Mouse (Mus musculus) hindbrain, embryonic 10.5 days (tissue): ENCODE measurements around the gene Gcfc2. TPM values are rescaled to one million over a fixed set of nuclear protein-coding genes. Genes with fewer than 3 reads are reported as not detected.

Experiments
- DNase-seq: peaks from one replicate; pipeline ENCODE4 v3.0.0-alpha.2; 2017; ENCODE audit warnings: low spot score
- H3K27ac ChIP-seq: fragments of 300-500 bp; sonication (generic); 2 replicates; pipeline ENCODE4 v1.5.1; 2016; ENCODE audit warnings: mild to moderate bottlenecking, moderate library complexity
- H3K27me3 ChIP-seq: fragments of 300-500 bp; sonication (generic); 2 replicates; pipeline ENCODE4 v1.6.1; 2016; ENCODE audit warnings: mild to moderate bottlenecking; ENCODE audit not compliant: poor library complexity, insufficient read depth, severe bottlenecking
- H3K36me3 ChIP-seq: fragments of 300-500 bp; sonication (generic); 2 replicates; pipeline ENCODE4 v1.6.1; 2016; ENCODE audit warnings: mild to moderate bottlenecking, moderate library complexity
- H3K4me1 ChIP-seq: fragments of 300-500 bp; sonication (generic); replicated peaks from 2 replicates; pipeline ENCODE4 v1.6.1; 2016; ENCODE audit warnings: mild to moderate bottlenecking
- H3K4me3 ChIP-seq: fragments of 300-500 bp; sonication (generic); 2 replicates; pipeline ENCODE4 v1.5.1; 2016; ENCODE audit warnings: mild to moderate bottlenecking, moderate library complexity
- H3K9me3 ChIP-seq: fragments of 300-500 bp; sonication (generic); 2 replicates; pipeline ENCODE4 v1.6.1; 2016; ENCODE audit warnings: mild to moderate bottlenecking, moderate library complexity
- WGBS: fragments of 180-500 bp; shearing (Covaris S2); methylation state at CpG from one replicate; pipeline ENCODE4 v1.1.7; 2016; 5-methylcytosine and 5-hydroxymethylcytosine counted together
- polyA plus RNA-seq: library from polyadenylated mRNA; unstranded; fragments of >200 nt; fragmentation: Nextera tagmentation; extraction: Ambion mirVana; gene quantifications from 2 replicates; pipeline ENCODE4 v1.2.1, GENCODE M21; 2016

The Gcfc2 gene
- polyA plus RNA-seq, 1 experiment from 2014 or later, result 8.6 TPM

DNA sequence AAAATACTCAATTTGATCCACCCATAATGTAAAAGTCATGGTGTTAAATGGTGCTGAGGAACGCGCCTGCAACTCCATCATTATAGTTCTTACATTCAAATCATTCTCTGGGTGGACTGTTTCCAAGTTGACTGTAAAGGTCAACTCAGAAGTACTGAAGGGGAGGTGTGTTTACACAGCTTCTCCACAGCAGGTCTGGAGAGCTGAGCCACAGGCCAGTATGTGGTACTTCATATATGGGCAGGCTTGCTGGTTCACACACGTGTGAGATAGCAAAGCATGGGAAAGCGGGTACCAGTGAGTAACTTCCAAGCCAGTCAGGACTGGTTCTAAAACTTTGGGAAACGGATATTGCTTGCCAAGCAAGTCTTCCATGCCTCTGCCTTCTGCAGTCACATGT lies 31.7 kb downstream of the Gcfc2 start:
- no peaks in the 10 kb centered on the region for H3K27me3 ChIP-seq
- no peaks in the 10 kb centered on the region for H3K4me1 ChIP-seq
- H3K9me3 ChIP-seq, result 0 out of 2 replicates have a peak, but pooled peaks cover 6% of the 10 kb centered on the region
- H3K36me3 ChIP-seq, result peaks cover 100% of the 10 kb centered on the region
- DNase-seq, result no peak
- WGBS, result 93% methylated on average over 5 of the region's 5 CpGs
- no peak overlapping the region for H3K27ac ChIP-seq
- H3K4me3 ChIP-seq, result no peak overlapping the region

DNA sequence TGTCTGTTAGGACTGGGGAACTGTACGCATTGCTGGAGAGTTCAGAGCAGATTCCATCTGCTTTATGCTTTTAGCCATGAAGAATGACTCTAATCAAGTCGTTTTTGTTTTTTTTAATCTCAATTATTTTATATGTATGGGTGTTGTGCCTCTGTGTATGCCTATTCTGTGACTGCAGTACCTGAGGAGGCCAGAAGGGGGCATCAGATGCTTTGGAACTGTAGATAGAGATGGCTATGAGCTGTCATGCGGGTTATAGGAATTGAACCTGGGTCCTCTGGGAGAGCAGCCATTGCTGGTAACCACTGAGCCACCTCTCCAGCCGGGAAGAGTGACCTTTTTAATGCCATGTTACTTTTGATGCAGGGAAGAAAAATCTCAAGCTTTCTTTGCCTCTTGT lies 32.9 kb downstream of the Gcfc2 start:
- Histone ChIP-seq H3K36me3 (peaks cover 100% of the 10 kb centered on the region), H3K4me3 (no peak overlapping the region), H3K9me3 (0 out of 2 replicates have a peak, but pooled peaks cover 6% of the 10 kb centered on the region), H3K4me1 (no peaks in the 10 kb centered on the region), H3K27me3 (no peaks in the 10 kb centered on the region), H3K27ac (no peak overlapping the region)
- 88% methylated on average over 4 of the region's 4 CpGs for WGBS
- no peak for DNase-seq

DNA sequence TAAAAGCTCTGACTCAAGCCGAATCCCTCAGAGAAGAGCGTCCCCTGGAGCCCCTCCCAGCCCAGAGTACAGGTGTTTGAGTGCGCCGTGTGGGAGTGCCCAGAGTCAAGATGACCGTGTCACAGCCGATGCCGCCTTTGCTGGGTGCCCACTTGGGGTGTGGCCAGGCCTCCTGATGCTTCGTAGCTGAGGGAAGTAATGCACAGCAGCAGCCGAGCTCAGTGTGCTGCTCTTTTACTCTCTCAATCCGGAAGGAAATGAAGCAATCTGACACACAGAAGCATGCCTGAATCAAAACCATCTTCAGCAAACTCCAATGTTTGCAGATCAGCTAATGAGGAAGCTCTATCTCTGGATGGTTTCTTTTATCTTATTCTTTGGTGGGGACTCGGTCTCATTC lies 34.5 kb downstream of the Gcfc2 start:
- Histone ChIP-seq H3K36me3 (peaks cover 100% of the 10 kb centered on the region), H3K27ac (no peak overlapping the region), H3K4me3 (no peak overlapping the region), H3K9me3 (0 out of 2 replicates have a peak, but pooled peaks cover 6% of the 10 kb centered on the region), H3K4me1 (no peaks in the 10 kb centered on the region), H3K27me3 (no peaks in the 10 kb centered on the region)
- DNase-seq, result no peak
- WGBS, result 93% methylated on average over 11 of the region's 11 CpGs

DNA sequence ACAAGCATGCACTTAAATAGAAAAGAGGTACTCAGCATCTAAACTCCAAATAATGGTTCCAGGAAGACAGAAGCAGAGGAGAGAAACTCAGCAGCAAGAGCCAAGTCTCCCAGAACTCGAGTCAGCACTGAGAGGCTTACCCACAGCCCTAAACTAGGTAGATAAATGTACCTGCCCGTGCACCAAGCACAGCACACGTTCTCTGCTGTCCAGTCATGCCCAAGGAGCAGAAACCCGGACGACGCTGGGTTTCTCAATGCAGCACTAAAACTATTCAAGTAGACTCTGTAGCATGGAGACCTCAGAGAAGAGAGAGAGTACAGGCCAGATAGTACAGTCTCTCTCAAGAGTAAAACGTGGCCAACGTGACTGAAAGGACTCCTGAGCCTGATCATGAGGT lies 36.4 kb downstream of the Gcfc2 start:
- Histone ChIP-seq H3K27me3 (no peaks in the 10 kb centered on the region), H3K36me3 (peaks cover 91% of the 10 kb centered on the region), H3K4me1 (peaks cover 6% of the 10 kb centered on the region), H3K4me3 (no peak overlapping the region), H3K27ac (no peak overlapping the region), H3K9me3 (0 out of 2 replicates have a peak, but pooled peaks cover 6% of the 10 kb centered on the region)
- DNase-seq, result no peak
- WGBS, result 92% methylated on average over 8 of the region's 8 CpGs

DNA sequence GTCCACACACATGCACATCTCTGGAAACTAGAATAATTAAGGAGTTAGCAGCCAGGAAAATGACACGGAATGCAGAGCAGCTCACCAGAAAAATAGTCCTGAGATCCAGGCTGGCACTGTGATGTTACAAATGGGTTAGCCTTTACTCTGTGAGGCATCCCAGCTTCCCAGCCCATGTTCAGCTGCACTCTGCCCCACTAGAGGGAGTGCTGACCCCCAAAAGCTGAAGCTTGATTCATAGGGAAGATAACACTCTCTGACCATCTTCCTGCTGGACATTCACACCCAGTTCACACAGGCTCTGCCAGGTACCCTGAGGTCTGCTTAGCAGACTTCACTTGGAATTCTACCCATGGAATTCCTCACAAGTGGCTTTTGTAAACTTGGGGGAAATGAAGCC lies 36.8 kb downstream of the Gcfc2 start:
- no peak for DNase-seq
- peaks cover 87% of the 10 kb centered on the region for H3K36me3 ChIP-seq
- H3K4me3 ChIP-seq, result no peak overlapping the region
- H3K4me1 ChIP-seq, result peaks cover 10% of the 10 kb centered on the region
- H3K27me3 ChIP-seq, result no peaks in the 10 kb centered on the region
- H3K27ac ChIP-seq, result no peak overlapping the region
- WGBS, result 94% methylated on average over 1 of the region's 1 CpGs
- H3K9me3 ChIP-seq, result 0 out of 2 replicates have a peak, but pooled peaks cover 6% of the 10 kb centered on the region

DNA sequence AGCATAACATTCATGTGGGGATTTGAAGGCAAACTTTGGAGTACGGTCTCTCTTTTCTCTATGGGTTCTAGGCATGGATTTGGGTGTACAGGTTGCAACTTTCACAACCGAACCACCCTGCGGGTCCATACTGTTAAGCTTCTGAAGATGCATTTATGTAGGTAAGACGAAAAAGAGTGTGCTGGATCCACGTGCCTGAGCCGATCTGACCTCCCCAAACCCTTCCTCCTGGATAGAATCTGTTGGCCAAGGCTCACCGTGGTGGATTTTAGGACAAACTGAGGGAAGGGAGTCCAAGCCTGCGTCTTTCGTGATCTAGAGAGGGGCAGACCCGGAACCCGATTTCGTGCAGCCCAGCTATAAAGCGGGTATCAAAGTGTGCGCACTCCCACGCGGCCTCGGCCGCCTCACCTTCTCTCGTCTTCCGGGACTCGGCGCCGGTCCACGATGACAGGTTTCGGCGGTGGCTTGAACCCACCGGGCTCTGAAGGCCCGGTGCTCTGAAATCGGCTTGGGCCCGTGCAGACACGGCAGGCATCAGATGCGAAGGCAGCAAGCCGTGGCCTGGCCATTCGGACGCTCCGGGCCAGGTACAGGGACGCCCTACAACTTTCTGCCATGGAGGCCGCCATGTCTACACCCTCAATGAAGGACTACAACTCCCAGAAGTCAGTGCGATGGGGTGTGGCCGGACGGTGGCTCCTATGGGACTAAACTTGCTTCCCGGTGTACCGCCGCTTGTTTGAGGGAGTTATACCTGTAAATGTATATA lies 42.0 kb downstream of the Gcfc2 start, which contains the start of gene Mrpl19:
TSS of gene Mrpl19 (minus strand) at position 663 of the 772 bp plus-strand sequence.
- peak; percentile 89 for DNase-seq
- peaks cover 35% of the 10 kb centered on the region for H3K36me3 ChIP-seq
- H3K4me3 ChIP-seq, result peak within 1 kb of the TSS; percentile 88
- H3K9me3 ChIP-seq, result no peaks in the 10 kb centered on the region
- H3K27me3 ChIP-seq, result no peaks in the 10 kb centered on the region
- under 1% methylated on average over 44 of the region's 44 CpGs for WGBS
- peak within 1 kb of the TSS; percentile 88 for H3K27ac ChIP-seq
- H3K4me1 ChIP-seq, result peaks cover 10% of the 10 kb centered on the region

DNA sequence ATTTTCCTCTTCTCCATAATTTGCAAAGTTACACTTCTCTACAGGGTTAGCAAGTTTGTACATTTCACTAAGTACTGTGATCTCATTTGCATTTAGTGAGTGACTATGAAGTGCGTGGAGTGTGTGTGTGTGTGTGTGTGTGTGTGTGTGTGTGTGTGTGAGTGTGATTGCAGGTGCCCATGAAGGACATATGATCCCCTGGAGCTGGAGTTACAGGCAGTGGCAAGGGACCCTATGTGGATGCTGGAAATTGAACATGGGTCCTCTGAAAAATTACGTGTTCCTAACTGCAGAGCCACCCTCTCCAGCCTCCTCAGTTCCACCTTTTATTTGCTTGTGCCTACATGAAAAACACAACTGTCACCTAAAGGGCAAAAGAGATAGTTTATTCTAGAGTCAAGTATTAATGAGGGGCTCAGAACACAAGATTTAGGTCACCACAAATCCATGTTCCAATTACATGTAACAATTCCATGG lies 42.6 kb downstream of the Gcfc2 start:
- Histone ChIP-seq H3K9me3 (no peaks in the 10 kb centered on the region), H3K4me1 (peaks cover 10% of the 10 kb centered on the region), H3K27me3 (no peaks in the 10 kb centered on the region), H3K4me3 (peak overlapping the region; percentile 88), H3K36me3 (peaks cover 29% of the 10 kb centered on the region), H3K27ac (peak overlapping the region; percentile 88)
- 53% methylated on average over 2 of the region's 2 CpGs for WGBS
- no peak for DNase-seq

DNA sequence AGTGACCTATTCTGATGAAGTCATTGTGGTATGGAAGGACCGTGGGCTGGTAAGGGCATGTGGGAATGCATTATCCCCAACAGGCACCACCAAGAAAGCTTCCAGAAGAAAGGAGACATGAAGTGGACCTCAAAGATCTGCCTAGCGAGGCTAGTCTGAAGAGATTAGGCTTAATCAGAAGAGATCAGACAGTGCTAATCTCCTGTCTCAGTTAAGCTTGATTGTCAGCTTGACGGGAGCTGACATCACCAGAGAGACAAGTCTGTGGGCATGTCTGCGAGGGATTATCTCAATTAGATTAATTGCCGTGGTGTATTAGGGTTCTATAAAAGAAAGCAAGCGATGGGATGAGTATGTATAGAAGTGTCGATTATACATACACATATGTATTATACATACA lies 47.7 kb downstream of the Gcfc2 start:
- no peak for DNase-seq
- Histone ChIP-seq H3K27me3 (no peaks in the 10 kb centered on the region), H3K4me3 (no peak overlapping the region), H3K27ac (no peak overlapping the region), H3K4me1 (no peaks in the 10 kb centered on the region), H3K9me3 (no peaks in the 10 kb centered on the region), H3K36me3 (no peaks in the 10 kb centered on the region)
- 90% methylated on average over 7 of the region's 7 CpGs for WGBS

DNA sequence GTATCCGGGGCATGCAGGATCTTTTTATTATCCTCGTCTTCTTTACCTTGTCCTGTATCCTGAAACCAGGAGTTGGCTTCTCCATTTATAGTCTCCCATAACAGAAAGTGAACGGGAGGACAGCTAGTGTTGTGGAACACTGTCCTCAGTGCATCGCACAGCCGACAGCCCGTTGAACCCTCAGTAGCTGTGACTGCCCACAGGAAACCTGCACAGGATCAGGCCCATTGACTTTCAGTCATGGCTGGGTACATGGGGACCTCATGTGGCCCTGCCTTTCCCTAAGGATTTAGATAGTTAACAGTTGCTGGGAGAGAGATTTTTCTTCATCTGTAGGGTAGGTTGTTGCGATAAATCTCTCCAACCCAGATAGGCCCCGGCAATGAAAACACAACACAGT lies 49.1 kb downstream of the Gcfc2 start:
- Histone ChIP-seq H3K36me3 (no peaks in the 10 kb centered on the region), H3K4me3 (no peak overlapping the region), H3K4me1 (no peaks in the 10 kb centered on the region), H3K27me3 (no peaks in the 10 kb centered on the region), H3K9me3 (no peaks in the 10 kb centered on the region), H3K27ac (no peak overlapping the region)
- 86% methylated on average over 8 of the region's 8 CpGs for WGBS
- no peak for DNase-seq

DNA sequence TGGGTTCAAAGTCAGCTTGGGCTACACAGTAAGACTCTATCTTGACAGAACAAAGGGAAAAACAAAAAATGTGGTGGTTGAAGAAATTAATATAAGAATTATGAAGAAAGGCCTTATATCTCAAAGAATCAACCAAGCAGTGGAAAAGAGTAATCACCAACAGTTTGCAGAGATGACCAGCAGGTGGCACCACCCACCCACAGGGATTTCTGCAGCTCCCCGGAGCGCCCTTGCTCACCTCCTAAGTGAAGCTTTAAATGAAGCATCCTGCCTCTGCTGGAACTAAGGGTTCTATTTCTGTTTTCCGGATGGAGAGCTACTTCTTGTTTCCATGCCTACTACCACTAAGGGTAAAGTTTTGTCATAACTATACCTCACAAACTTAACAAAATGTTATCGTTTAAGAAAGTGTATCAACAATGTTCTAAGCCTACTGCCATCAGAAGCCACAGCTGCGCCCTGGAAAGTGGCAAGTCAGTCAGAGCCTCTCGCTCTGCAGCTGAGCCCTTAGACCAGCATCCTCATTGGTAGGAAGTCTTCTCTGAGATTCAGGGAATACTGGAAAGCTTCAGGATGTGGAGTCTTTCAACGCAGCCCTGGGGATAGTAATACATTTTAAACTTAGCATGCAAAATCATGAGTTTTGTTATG lies 52.6 kb downstream of the Gcfc2 start:
- no peaks in the 10 kb centered on the region for H3K36me3 ChIP-seq

DNA sequence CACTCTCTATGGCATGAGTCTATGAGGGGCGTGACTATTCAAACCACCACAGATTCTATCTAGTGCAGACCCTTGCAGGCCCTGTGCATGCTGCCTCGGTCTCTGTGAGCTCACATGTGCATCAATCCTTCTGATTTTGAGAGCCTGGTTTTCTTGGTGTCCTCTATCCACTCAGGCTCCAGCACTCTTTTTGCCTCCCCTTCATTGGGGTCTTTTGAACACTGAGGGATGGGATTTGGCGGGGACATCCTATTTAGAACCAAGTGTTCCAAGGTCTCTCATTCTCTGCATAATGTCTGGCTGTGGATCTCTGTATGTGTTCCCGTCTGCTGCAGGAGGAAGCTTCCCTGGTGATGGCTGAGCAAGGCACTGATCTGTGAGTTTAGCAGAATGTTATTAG lies 55.8 kb downstream of the Gcfc2 start:
- no peak for DNase-seq
- H3K4me1 ChIP-seq, result no peaks in the 10 kb centered on the region
- H3K27me3 ChIP-seq, result no peaks in the 10 kb centered on the region
- H3K4me3 ChIP-seq, result no peak overlapping the region
- H3K9me3 ChIP-seq, result no peaks in the 10 kb centered on the region
- H3K36me3 ChIP-seq, result no peaks in the 10 kb centered on the region
- WGBS, result 90% methylated on average over 4 of the region's 4 CpGs
- no peak overlapping the region for H3K27ac ChIP-seq

More for the DNA sequence above, 52.6 kb downstream of the Gcfc2 start:
- peak; percentile 72 for DNase-seq
- 37% methylated on average over 7 of the region's 7 CpGs for WGBS
- Histone ChIP-seq H3K9me3 (no peaks in the 10 kb centered on the region), H3K4me1 (no peaks in the 10 kb centered on the region), H3K27me3 (no peaks in the 10 kb centered on the region), H3K4me3 (no peak overlapping the region), H3K27ac (no peak overlapping the region)

DNA sequence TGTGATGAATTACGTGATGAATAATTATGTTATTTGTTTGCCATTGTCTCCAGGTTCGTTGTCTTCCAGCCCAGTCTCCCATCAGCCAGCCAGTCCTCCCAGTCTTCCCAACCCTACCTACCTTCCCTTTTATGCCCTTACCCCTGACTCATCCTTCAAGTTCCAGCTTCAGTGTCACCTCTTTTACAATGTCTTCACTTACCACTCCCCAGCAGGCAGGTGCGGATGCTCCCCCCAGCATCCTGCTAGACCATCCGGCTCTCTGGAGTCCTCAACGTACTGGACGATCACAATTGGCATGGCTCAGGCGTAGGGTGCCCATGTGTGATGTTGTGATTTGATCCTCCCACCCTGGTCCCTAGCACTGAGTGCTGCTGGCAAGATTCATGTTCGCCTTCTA lies 62.7 kb downstream of the Gcfc2 start:
- Histone ChIP-seq H3K4me3 (no peak overlapping the region), H3K4me1 (peaks cover 18% of the 10 kb centered on the region), H3K27me3 (peaks cover 15% of the 10 kb centered on the region), H3K9me3 (no peaks in the 10 kb centered on the region), H3K36me3 (no peaks in the 10 kb centered on the region), H3K27ac (no peak overlapping the region)
- WGBS, result 92% methylated on average over 8 of the region's 8 CpGs
- no peak for DNase-seq

DNA sequence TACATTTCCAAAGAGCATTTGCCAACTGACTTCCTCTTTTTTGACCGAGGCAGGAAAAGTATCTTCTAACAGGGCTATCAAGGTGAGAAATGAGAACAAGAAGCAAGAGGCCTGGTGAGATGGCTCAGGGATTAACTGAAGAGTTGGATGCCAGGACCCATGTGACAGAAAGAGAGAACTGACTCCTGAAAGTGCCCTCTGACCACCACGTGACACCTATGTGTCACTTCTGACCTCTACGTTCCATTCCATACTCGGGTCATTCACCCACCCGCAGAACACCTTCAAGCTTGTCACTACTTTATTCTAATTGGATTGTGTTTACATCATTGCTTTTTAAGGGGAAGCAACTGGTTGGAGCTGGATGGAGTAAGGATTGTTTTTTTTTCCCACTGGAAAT lies 63.1 kb downstream of the Gcfc2 start:
- Histone ChIP-seq H3K27ac (no peak overlapping the region), H3K4me3 (no peak overlapping the region), H3K27me3 (peaks cover 15% of the 10 kb centered on the region), H3K4me1 (peaks cover 18% of the 10 kb centered on the region), H3K36me3 (no peaks in the 10 kb centered on the region), H3K9me3 (no peaks in the 10 kb centered on the region)
- 63% methylated on average over 5 of the region's 5 CpGs for WGBS
- DNase-seq, result no peak
